Mouse (Mus musculus) forebrain, postnatal 0 days (tissue): Measurements from ENCODE around the gene Cygb. TPM values are rescaled to one million over a fixed set of nuclear protein-coding genes. Genes with fewer than 3 reads are reported as not detected.
A peak's percentile ranks its signal among the peaks of the same experiment; 100 is the strongest.

ENCODE experiments used
- ATAC-seq: fragments of 200-750 bp; cut with Nextera tagmentation; 2 replicates; pipeline ENCODE4 v1.8.0; 2017; ENCODE audit warnings: mild to moderate bottlenecking, moderate library complexity
- DNase-seq: peaks from one replicate; pipeline ENCODE4 v3.0.0-alpha.2; 2015
- H3K27ac ChIP-seq: fragments of 300-500 bp; sonication (generic); 2 replicates; pipeline ENCODE4 v1.5.1; 2014; ENCODE audit warnings: low read depth, mild to moderate bottlenecking, antibody characterized with exemption, low read length, moderate library complexity, mixed read lengths
- H3K27me3 ChIP-seq: fragments of 300-500 bp; sonication (generic); 2 replicates; pipeline ENCODE4 v1.6.1; 2014; ENCODE audit warnings: mild to moderate bottlenecking, low read length, mixed read lengths; ENCODE audit not compliant: insufficient read depth
- H3K36me3 ChIP-seq: fragments of 300-500 bp; sonication (generic); 2 replicates; pipeline ENCODE4 v1.6.1; 2014; ENCODE audit warnings: mild to moderate bottlenecking, moderate library complexity; ENCODE audit not compliant: insufficient read depth
- H3K4me1 ChIP-seq: fragments of 300-500 bp; sonication (generic); 2 replicates; pipeline ENCODE4 v1.6.1; 2014; ENCODE audit warnings: antibody characterized with exemption; ENCODE audit not compliant: insufficient read depth
- H3K4me2 ChIP-seq: fragments of 300-500 bp; sonication (generic); 2 replicates; pipeline ENCODE4 v1.6.1; 2014; ENCODE audit warnings: low read depth, mild to moderate bottlenecking, moderate library complexity
- H3K4me3 ChIP-seq: fragments of 300-500 bp; sonication (generic); 2 replicates; pipeline ENCODE4 v1.5.1; 2014; ENCODE audit warnings: low read depth, low read length, mixed read lengths
- H3K9ac ChIP-seq: fragments of 300-500 bp; sonication (generic); 2 replicates; pipeline ENCODE4 v1.6.1; 2014; ENCODE audit warnings: mild to moderate bottlenecking
- H3K9me3 ChIP-seq: fragments of 300-500 bp; sonication (generic); 2 replicates; pipeline ENCODE4 v1.6.1; 2016; ENCODE audit warnings: low read length
- CTCF ChIP-seq: sonication (generic); IDR thresholded peaks from 2 replicates; pipeline ENCODE4 v1.5.1; 2016; ENCODE audit warnings: antibody characterized with exemption, control low read depth, low read depth
- WGBS: fragments of 180-500 bp; shearing (Covaris S2); extraction: QIAGEN DNeasy Blood & Tissue Kit; methylation state at CpG from one replicate; pipeline ENCODE4 v1.1.7; 2014; 5-methylcytosine and 5-hydroxymethylcytosine counted together
- polyA plus RNA-seq: library from polyadenylated mRNA; unstranded; fragments of >200 nt; fragmentation: Nextera tagmentation; extraction: Ambion mirVana; gene quantifications from 2 replicates; pipeline ENCODE4 v1.2.1, GENCODE M21; 2015
- total RNA-seq: library from RNA; depleted of rRNA; stranded (reverse); fragments of >200 nt; gene quantifications from 2 replicates; pipeline ENCODE4 v1.2.3, GENCODE M21; 2014

Gene Cygb
- total and polyA plus RNA-seq, 2 experiments from 2014 or later, result 20.7 to 27.6 TPM

DNA sequence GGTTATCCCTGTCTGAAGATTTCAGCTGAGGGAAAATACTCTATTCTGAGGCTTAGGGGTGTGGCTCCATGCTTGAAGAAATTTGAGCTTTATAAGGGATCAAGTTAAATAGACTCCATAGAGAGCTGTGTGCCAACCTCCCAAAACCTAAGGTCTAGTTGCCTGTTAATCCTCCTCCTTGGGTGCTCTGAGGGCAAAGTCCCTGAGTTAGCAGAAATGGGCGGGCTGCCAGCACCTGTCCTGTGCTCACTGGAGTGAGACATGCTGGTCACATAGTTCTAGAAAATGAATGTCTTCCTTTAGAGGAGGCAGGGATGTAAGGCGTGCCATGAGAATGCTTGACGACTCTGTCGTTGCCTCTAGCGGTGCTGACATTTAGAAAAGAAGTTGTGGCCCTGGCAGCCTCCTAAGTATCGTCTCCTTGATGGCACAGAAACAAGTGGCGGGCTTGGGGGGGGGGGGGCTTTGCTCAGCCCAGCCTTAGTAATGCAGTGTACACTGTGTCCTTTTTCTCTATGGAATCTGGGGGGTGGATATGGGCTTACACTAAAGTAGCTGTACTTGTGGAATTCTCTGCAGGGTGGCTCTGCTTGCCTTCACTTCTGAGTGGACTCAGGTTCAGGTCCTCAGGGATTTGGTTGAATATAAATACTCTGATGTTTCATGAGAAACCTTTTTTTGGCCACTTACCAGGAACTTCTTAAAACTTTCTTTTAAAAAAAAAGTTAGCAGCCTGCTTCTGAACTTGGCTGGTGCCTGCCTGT lies 20.7 kb upstream of the Cygb start:
- Histone ChIP-seq H3K4me1 (peaks cover 14% of the 10 kb centered on the region; the same call in 1 of the 2 replicates), H3K9ac (no peak overlapping the region), H3K9me3 (no peaks in the 10 kb centered on the region), H3K36me3 (peaks cover 46% of the 10 kb centered on the region), H3K4me3 (no peak overlapping the region), H3K27me3 (no peaks in the 10 kb centered on the region), H3K4me2 (no peak overlapping the region), H3K27ac (no peak overlapping the region)
- TF ChIP-seq CTCF, result no peak
- ATAC-seq (no peak), DNase-seq (no peak)
- 52% methylated on average over 7 of the region's 7 CpGs for WGBS

DNA sequence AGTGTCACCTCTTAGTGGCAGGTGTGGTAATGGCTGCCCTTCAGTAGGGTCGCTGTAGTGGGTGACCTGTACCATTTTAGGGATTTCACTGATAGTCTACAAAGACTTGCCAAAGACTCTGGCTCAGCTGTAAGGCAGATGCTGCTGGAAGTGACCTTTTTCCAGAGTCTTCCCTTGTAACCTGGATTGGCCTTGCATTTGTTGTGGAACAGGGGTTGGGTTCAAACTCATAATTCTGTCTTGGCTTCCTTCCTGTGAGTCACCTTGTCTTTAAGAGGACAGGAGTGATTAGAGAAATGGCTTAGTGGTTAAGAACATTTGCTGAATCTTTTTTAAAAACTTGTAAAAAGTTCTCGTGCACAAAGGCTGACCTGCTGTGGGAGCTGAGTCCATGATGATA lies 19.3 kb upstream of the Cygb start:
- H3K9ac ChIP-seq, result peak overlapping the region; percentile 85; the same call in 1 of the 2 replicates
- ATAC-seq, result no peak
- no peak overlapping the region for H3K4me3 ChIP-seq
- no peak overlapping the region for H3K27ac ChIP-seq
- no peak overlapping the region for H3K4me2 ChIP-seq
- TF ChIP-seq CTCF, result no peak
- 90% methylated on average over 2 of the region's 2 CpGs for WGBS
- peaks cover 41% of the 10 kb centered on the region for H3K36me3 ChIP-seq
- peaks cover 14% of the 10 kb centered on the region; the same call in 1 of the 2 replicates for H3K4me1 ChIP-seq
- no peaks in the 10 kb centered on the region for H3K27me3 ChIP-seq
- H3K9me3 ChIP-seq, result no peaks in the 10 kb centered on the region
- DNase-seq, result no peak

DNA sequence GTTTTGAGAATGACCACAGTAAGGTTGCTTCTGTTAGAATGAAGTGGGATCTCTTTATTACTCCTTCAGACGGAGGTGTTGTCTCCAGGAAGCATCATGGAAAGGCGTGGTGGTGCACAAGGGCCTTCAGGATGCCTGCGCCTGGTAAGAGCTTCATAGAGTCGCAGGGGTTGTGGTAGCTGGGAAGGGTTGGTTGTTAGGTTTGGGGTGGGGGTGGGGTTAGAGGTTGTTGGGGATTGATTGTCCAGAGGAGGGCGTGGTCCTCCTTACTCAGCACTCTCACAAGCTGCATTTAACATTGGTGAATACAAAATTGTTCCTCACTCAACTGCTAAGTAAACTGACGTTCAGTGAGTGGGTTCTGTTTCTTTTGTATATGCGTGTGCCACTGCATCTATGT lies 18.5 kb upstream of the Cygb start:
- DNase-seq, result no peak
- peak overlapping the region; percentile 89 for H3K4me2 ChIP-seq
- no peak overlapping the region for H3K27ac ChIP-seq
- H3K4me1 ChIP-seq, result peaks cover 14% of the 10 kb centered on the region; the same call in 1 of the 2 replicates
- TF ChIP-seq CTCF, result no peak
- peak overlapping the region; percentile 85 for H3K9ac ChIP-seq
- ATAC-seq, result no peak
- H3K4me3 ChIP-seq, result peak overlapping the region; percentile 76
- H3K9me3 ChIP-seq, result no peaks in the 10 kb centered on the region
- no peaks in the 10 kb centered on the region for H3K27me3 ChIP-seq
- peaks cover 41% of the 10 kb centered on the region for H3K36me3 ChIP-seq
- 16% methylated on average over 7 of the region's 7 CpGs for WGBS

DNA sequence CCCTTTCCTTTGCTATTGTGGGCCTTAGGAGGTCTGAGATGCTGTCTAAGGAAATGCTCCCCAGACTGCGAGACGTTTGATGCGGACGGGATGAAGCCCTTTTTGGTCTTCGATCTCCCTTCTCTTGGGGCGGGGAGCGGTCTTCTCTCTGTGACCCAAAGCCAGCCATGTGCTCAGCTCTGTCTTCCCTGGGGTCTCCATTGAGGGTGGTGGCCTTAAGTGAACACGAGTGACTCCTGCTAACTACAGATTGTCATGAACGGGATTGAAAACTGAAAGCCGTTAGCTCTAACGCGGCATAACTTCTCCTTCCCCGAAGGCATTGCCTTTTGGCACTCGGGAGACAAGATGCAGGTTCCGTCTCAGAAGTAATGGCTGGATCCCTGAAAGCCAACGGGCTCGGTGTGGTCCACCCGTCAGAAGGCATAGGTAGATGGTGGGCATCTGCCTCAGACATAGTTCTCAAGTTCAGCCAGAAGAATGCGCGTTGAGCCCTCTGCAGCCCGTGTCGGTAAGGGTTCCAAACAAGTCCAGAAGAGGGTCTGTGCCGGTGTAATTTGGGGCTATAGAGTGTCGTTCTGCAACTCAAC lies 17.8 kb upstream of the Cygb start:
- Histone ChIP-seq H3K4me2 (peak overlapping the region; percentile 89), H3K27me3 (no peaks in the 10 kb centered on the region), H3K9me3 (no peaks in the 10 kb centered on the region), H3K4me1 (peaks cover 14% of the 10 kb centered on the region; the same call in 1 of the 2 replicates), H3K9ac (peak overlapping the region; percentile 85), H3K36me3 (peaks cover 35% of the 10 kb centered on the region), H3K4me3 (peak overlapping the region; percentile 76), H3K27ac (peak overlapping the region; percentile 81)
- DNase-seq, result no peak
- WGBS, result 2% methylated on average over 24 of the region's 24 CpGs
- TF ChIP-seq CTCF, result no peak
- ATAC-seq, result no peak; the same call in 1 of the 2 replicates

DNA sequence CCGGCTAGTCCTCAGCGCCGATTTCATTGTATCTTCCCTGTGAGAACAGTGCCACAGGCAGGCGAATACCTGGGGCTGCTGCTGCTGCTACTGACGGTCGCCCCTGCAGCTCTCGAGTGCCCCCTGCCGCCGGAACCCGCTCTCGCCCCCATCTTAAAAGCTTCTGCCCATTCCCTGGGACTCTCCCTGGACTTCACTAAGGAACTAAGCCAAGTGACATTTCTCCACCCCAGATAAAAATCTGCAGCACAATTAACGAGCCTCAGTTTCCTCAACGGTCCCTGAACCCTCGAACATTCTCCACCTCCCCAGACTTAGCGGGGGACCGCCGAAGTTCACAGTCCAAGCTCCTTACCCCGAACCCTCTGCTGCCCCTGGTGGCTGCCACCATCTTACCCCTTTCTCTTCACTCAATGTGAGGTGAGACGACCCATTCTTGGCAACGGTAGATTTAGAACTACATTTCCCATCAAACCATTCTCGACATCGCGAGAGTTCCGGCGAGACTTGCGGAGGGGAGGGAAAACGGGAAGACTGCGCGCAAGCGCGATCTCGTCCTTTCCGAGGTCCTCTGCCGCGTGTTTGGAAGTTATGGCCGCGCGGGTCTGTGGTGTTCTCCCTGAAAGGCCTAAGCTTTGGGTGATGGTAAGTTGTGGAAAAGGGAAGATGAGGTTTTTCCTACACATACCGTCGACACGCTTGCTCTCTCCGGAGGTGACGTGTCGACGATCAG lies 17.2 kb upstream of the Cygb start:
- Histone ChIP-seq H3K4me3 (peak overlapping the region; percentile 76), H3K27ac (peak overlapping the region; percentile 81), H3K9ac (peak overlapping the region; percentile 85), H3K4me2 (peak overlapping the region; percentile 89), H3K27me3 (no peaks in the 10 kb centered on the region), H3K36me3 (peaks cover 29% of the 10 kb centered on the region), H3K4me1 (peaks cover 14% of the 10 kb centered on the region; the same call in 1 of the 2 replicates), H3K9me3 (no peaks in the 10 kb centered on the region)
- peak; percentile 95 for ATAC-seq
- DNase-seq, result peak; percentile 99
- under 1% methylated on average over 45 of the region's 45 CpGs for WGBS
- peak; percentile 72 for TF ChIP-seq CTCF

DNA sequence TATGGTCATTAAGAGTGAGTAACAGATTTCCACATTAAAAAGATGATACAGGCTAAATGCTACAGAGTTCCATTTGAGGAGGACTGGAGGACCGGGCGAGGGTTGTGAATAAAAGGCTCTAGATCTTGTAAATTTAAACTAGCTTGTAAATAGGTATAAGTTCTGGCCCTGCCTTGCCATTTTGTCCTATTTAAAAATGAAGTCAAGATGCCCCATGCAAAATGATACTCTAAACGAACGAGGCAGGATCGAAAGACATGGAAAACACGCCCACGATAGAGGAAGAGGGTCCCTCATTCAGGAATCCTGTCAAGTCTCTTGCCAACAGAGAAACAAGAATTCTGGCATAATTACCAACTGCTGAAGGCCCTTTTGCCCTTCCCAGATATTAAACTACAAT lies 16.3 kb upstream of the Cygb start:
- no peak for DNase-seq
- H3K9me3 ChIP-seq, result no peaks in the 10 kb centered on the region
- 67% methylated on average over 7 of the region's 7 CpGs for WGBS
- no peak overlapping the region for H3K4me3 ChIP-seq
- H3K4me1 ChIP-seq, result peaks cover 14% of the 10 kb centered on the region; the same call in 1 of the 2 replicates
- H3K36me3 ChIP-seq, result peaks cover 21% of the 10 kb centered on the region
- no peak for ATAC-seq
- H3K27ac ChIP-seq, result 0 out of 2 replicates have a peak overlapping the region, but pooled peaks have one; percentile 15
- no peaks in the 10 kb centered on the region for H3K27me3 ChIP-seq
- H3K4me2 ChIP-seq, result peak overlapping the region; percentile 89
- TF ChIP-seq CTCF, result no peak
- no peak overlapping the region for H3K9ac ChIP-seq
